Mouse (Mus musculus) kidney, adult 2 months (tissue): ENCODE measurements around the gene Rptor. TPM values are rescaled to one million over a fixed set of nuclear protein-coding genes. Genes with fewer than 3 reads are reported as not detected.

ENCODE experiments used
- DNase-seq: peaks from one replicate; pipeline ENCODE4 v3.0.0; 2021
- H3K27ac ChIP-seq: fragments of 200-500 bp; 2 replicates; pipeline ENCODE4 v1.5.1; 2012; ENCODE audit warnings: low read depth, low read length, control low read depth, inconsistent platforms; ENCODE audit not compliant: insufficient read depth
- H3K27me3 ChIP-seq: fragments of 200-500 bp; replicated peaks from 2 replicates; pipeline ENCODE4 v1.6.1; 2012; ENCODE audit warnings: mild to moderate bottlenecking, moderate library complexity, low read length, inconsistent platforms; ENCODE audit not compliant: control insufficient read depth, insufficient read depth
- H3K36me3 ChIP-seq: fragments of 200-500 bp; 2 replicates; pipeline ENCODE4 v1.6.1; 2012; ENCODE audit warnings: mild to moderate bottlenecking, moderate library complexity, low read length, inconsistent platforms; ENCODE audit not compliant: control insufficient read depth, insufficient read depth
- H3K4me1 ChIP-seq: fragments of 200-500 bp; 2 replicates; pipeline ENCODE4 v1.6.1; 2011; ENCODE audit warnings: low read length; ENCODE audit not compliant: control insufficient read depth, insufficient read depth
- H3K4me3 ChIP-seq: fragments of 200-500 bp; 2 replicates; pipeline ENCODE4 v1.5.1; 2011; ENCODE audit warnings: mild to moderate bottlenecking, low read depth, low read length, control low read depth; ENCODE audit not compliant: insufficient read depth
- CTCF ChIP-seq: fragments of 200-500 bp; conservative IDR thresholded peaks from 2 replicates; pipeline ENCODE4 v1.5.1; 2011; ENCODE audit warnings: low read depth, mild to moderate bottlenecking, control low read depth, low read length, moderate library complexity, mixed read lengths; ENCODE audit not compliant: insufficient read depth, insufficient read length
- POLR2A ChIP-seq: fragments of 200-500 bp; IDR thresholded peaks from one replicate; pipeline ENCODE4 v1.6.1; 2011; ENCODE audit warnings: low read depth, low read length, control low read depth
- WGBS: fragments of 180-500 bp; shearing (Covaris S2); methylation state at CpG from one replicate; pipeline ENCODE4 v1.1.7; 2018; 5-methylcytosine and 5-hydroxymethylcytosine counted together
- polyA plus RNA-seq: library from polyadenylated mRNA; depleted of rRNA; stranded (reverse); fragments of >200 nt; gene quantifications from 2 replicates; pipeline ENCODE4 v1.2.3, GENCODE M21; 2012

Rptor gene
- polyA plus RNA-seq, 1 experiment, result 20.7 TPM

- H3K4me3 ChIP-seq, result no peak overlapping the region
- H3K27ac ChIP-seq, result no peak overlapping the region
- H3K36me3 ChIP-seq, result no peaks in the 10 kb centered on the region
- TF ChIP-seq POLR2A (no peak), CTCF (no peak)
- DNase-seq, result no peak
- no peaks in the 10 kb centered on the region for H3K4me1 ChIP-seq
- 84% methylated on average over 5 of the region's 5 CpGs for WGBS
- no peaks in the 10 kb centered on the region for H3K27me3 ChIP-seq
Observed at GRCm38 (mm10) chr11:119905794-119906193, 303.1 kb downstream of the Rptor start.

GRCm38 (mm10) chr11:119907006-119907650 lies 304.4 kb downstream of the Rptor start:
- WGBS, result 37% methylated on average over 7 of the region's 7 CpGs
- H3K4me1 ChIP-seq, result no peaks in the 10 kb centered on the region
- H3K27me3 ChIP-seq, result no peaks in the 10 kb centered on the region
- no peak overlapping the region for H3K4me3 ChIP-seq
- TF ChIP-seq POLR2A (no peak), CTCF (no peak)
- no peak for DNase-seq
- no peak overlapping the region for H3K27ac ChIP-seq
- H3K36me3 ChIP-seq, result no peaks in the 10 kb centered on the region

- no peaks in the 10 kb centered on the region for H3K36me3 ChIP-seq
- H3K4me3 ChIP-seq, result no peak overlapping the region
- 56% methylated on average over 7 of the region's 7 CpGs for WGBS
- peaks cover 4% of the 10 kb centered on the region; the same call in 1 of the 2 replicates for H3K4me1 ChIP-seq
- TF ChIP-seq POLR2A (no peak), CTCF (no peak)
- no peak for DNase-seq
- no peaks in the 10 kb centered on the region for H3K27me3 ChIP-seq
- no peak overlapping the region for H3K27ac ChIP-seq
Observed at GRCm38 (mm10) chr11:119907711-119908110, 305.0 kb downstream of the Rptor start.

GRCm38 (mm10) chr11:119909436-119909835 lies 306.7 kb downstream of the Rptor start:
- under 1% methylated on average over 5 of the region's 5 CpGs for WGBS
- peak; percentile 62 for DNase-seq
- Histone ChIP-seq H3K27ac (no peak overlapping the region), H3K4me3 (no peak overlapping the region), H3K27me3 (no peaks in the 10 kb centered on the region), H3K36me3 (no peaks in the 10 kb centered on the region), H3K4me1 (peaks cover 11% of the 10 kb centered on the region; the same call in 1 of the 2 replicates)
- TF ChIP-seq POLR2A (no peak), CTCF (peak; percentile 87)

- Histone ChIP-seq H3K27ac (peak overlapping the region; percentile 91), H3K4me3 (peak overlapping the region; percentile 77), H3K27me3 (no peaks in the 10 kb centered on the region), H3K4me1 (peaks cover 37% of the 10 kb centered on the region), H3K36me3 (no peaks in the 10 kb centered on the region)
- DNase-seq, result no peak
- no peak for TF ChIP-seq POLR2A
- no peak for TF ChIP-seq CTCF
- 11% methylated on average over 7 of the region's 7 CpGs for WGBS
Observed at GRCm38 (mm10) chr11:119912845-119913244, 310.1 kb downstream of the Rptor start.

- no peak for TF ChIP-seq POLR2A
- TF ChIP-seq CTCF, result 0 out of 2 replicates have a peak, but pooled peaks have one; percentile 17
- Histone ChIP-seq H3K36me3 (no peaks in the 10 kb centered on the region), H3K27ac (peak within 1 kb of the TSS; percentile 91), H3K4me3 (peak within 1 kb of the TSS; percentile 77), H3K4me1 (peaks cover 38% of the 10 kb centered on the region), H3K27me3 (no peaks in the 10 kb centered on the region)
- WGBS, result under 1% methylated on average over 48 of the region's 48 CpGs
- peak; percentile 94 for DNase-seq
Observed at GRCm38 (mm10) chr11:119913291-119913934, 310.7 kb downstream of the Rptor start, which contains the start of gene Chmp6. Chmp6 (plus strand) TSS chr11:119913441.

- H3K4me3 ChIP-seq, result peak overlapping the region; percentile 77
- WGBS, result 0% methylated on average over 23 of the region's 26 CpGs
- TF ChIP-seq POLR2A (no peak), CTCF (no peak)
- peak overlapping the region; percentile 91 for H3K27ac ChIP-seq
- H3K36me3 ChIP-seq, result peaks cover 1% of the 10 kb centered on the region; the same call in 1 of the 2 replicates
- H3K27me3 ChIP-seq, result no peaks in the 10 kb centered on the region
- no peak for DNase-seq
- peaks cover 38% of the 10 kb centered on the region for H3K4me1 ChIP-seq
Observed at GRCm38 (mm10) chr11:119913935-119914314, 311.2 kb downstream of the Rptor start.
